Mouse (Mus musculus) heart, postnatal 0 days (tissue): ENCODE results near the gene Epha6.

ENCODE experiments used
- CTCF ChIP-seq: IDR thresholded peaks from 2 replicates; pipeline ENCODE4 v1.5.1; 2016; ENCODE audit warnings: antibody characterized with exemption, control low read depth, low read depth
- EP300 ChIP-seq: IDR thresholded peaks from 2 replicates; pipeline ENCODE4 v1.6.1; 2016; ENCODE audit warnings: antibody characterized with exemption, low read depth

- TF ChIP-seq CTCF: no peak
- no peak for TF ChIP-seq EP300
Measured at GRCm38 (mm10) chr16:60584695-60585094, 20.6 kb downstream of the Epha6 start.
